Mouse (Mus musculus): Measurements from ENCODE around the gene Ppfibp2.

Gene Ppfibp2

GRCm38 (mm10) chr7:107700646-107701045, 105.6 kb downstream of the Ppfibp2 start:
- in situ Hi-C loops (cut with MboI, MseI), result no loop called here

DNA sequence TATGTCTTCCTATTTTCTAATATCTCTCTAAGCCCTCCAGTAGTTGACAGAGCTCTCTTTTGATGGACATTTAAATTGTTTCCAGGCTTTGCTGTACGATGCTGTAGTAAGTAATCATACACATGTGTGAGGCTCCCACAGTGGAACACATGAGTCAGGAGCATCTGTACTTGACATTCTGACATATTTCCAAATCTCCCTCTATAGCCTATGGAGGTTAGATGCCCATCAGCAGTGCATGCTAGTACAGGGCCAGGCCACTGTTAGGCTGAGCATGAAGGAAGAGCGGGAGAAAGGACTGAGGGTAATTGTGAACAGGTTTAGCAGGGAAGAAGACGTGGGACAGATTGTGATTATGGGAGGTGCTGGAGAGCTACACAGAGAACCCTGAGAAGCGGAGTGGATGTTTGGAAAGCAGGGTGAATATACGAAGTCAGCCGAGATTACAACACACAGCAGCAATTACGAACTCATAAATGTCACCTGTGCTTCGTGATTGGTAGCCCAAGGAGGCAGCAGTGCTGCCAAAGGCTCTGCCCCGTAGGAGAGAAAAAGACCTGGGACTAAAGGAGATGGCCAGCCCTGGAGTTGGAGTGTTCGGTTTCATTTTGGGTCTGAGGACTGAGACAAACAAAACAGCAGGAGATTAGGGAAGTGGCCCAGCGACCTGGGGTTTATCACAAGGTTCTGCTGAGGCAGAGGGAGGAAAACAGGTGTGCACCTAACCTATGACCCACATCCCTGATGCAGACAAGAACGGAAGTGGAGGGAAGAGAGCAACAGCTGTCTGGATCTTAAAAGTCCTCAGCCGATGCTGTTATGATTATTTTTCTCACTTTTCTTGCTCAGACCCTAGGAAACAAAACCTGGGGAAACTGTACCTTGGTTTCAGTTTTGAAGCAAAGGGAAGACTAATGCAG, 107.7 kb downstream of the Ppfibp2 start:
- in situ Hi-C loops (cut with MboI, MseI), result no loop called here

DNA sequence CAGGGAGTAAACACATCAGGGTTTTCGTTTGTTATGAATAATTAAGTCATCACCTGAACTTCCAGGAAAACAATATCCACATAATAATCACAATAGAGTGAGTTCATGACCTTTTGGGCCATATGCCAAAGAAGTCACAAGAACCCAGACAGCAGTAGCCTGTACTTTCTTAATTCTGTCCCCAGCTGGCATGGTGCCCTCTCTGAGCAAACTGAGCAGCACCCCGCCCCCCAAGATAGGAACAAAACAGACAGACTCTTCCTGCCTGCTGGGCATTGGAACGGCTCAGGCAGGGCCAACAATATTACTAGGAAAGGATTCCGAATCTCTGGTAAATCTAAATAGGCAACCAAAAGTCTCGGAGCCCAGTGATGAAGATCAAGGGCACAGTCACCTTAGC, 110.9 kb downstream of the Ppfibp2 start:
- in situ Hi-C loops (cut with MboI, MseI), result no loop called here

DNA sequence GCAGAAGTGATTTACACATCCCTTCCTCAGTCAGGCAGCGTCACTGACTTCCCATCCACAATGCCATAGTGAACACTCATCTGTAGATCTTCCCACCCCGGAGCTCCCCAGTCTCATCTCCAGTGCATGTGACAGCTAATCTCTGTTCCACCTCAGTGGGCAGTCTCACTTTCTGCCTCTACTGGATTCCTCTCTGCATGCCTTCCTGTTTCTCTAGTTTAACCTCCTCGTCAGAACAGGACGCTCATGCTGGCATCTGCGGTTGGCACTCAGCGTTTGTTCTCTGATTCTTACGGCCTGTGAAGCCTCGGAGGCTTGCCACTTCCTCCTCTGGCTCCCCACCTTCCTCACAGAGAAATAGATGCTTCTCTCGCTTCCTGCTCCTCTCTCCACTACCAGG, 112.6 kb downstream of the Ppfibp2 start:
- in situ Hi-C loops (cut with MboI, MseI), result no loop called here

DNA sequence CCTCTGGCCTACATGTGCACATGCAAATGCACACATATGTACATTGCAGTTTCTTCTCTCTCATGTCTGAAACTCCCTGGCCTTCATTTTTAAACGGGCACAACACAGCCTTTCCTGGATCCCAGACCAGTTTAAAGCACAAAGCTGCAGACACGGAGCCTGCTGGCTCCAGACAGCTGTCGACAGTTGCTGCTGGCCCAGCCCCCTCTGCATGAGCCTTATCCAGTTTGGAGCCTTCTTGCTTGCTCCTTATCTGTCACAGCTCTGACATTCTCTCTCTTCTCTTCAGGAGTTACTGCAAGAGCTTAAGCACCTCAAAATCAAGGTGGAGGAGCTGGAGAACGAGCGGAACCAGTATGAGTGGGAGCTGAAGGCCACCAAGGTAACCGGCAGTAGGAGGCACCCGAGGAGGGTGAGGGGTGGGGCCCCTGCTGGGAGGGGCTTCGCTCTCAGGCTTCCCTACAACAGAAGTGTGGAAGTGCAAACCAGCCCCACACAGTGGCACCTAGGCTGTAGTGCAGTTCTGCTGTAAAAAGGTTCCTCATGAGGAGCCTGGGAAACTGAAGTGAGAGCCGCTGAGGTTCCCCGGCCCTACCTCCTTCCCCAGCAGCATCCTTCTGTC, 113.6 kb downstream of the Ppfibp2 start:
- in situ Hi-C loops (cut with MboI, MseI), result no loop called here

GRCm38 (mm10) chr7:107712743-107713142, 117.7 kb downstream of the Ppfibp2 start:
- in situ Hi-C loops (cut with MboI, MseI), result no loop called here

DNA sequence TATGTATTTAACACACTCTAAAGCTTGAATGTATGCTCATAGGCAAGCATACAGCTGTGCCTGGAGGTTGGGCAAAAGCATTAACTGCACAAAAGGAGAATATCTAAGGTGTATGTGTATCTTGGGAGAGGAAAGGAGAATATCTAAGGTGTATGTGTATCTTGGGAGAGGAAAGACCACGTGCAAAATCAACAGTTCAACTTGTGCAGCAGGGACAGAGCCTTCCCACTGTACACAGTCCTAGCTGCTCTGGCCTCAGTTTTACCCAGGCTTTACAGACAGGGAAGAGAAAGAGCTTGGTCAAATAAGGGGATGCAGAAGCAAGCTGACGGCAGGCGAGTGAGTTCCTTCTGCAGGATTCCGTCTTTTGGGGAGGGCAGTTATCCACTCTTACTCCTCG, 119.1 kb downstream of the Ppfibp2 start:
- in situ Hi-C loops (cut with MboI, MseI), result no loop called here

GRCm38 (mm10) chr7:107720771-107721170, 125.8 kb downstream of the Ppfibp2 start:
- in situ Hi-C loops (cut with MboI, MseI), result no loop called here

- in situ Hi-C loops (cut with MboI, MseI), result no loop called here
Measured at GRCm38 (mm10) chr7:107722536-107722935, 127.5 kb downstream of the Ppfibp2 start.

DNA sequence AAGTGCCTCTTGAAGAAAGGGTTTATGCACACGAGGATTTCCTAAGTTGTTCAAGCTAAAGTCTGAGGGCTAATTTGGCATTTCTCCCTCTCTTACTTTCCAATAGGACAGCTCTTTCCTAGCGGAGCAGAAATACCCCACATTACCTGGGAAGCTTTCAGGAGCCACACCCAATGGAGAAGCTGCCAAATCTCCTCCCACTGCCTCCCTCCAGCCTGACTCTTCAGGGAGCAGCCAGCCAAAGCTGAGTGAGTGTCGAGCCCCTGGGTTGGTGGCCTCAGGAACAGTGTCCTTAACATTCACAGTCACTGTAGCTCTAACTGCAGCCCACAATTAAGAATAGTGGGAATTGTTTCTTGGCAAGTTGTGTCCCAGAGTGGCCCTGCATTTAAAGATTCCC, 132.5 kb downstream of the Ppfibp2 start:
- in situ Hi-C loops (cut with MboI, MseI), result no loop called here

GRCm38 (mm10) chr7:107730587-107730986, 135.6 kb downstream of the Ppfibp2 start:
- in situ Hi-C loops (cut with MboI, MseI), result no loop called here

DNA sequence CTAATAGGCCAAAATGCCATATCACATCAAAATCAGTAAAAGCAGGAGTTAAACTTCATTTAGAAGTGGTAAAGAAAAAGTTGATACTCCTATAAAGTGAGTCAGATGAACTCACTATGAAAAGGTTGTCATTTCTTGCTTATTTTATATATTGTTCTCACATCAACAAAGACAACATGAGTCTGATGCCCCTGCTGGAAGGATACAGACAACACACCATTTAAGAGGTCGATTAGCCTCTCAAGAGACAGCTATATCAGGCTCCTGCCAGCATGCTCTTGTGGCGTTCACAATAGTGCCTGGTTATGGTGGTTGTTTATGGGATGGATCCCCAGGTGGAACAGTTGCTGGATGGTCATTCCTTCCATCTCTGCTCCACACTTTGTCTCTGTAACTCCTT, 138.2 kb downstream of the Ppfibp2 start:
- in situ Hi-C loops (cut with MboI, MseI), result no loop called here

DNA sequence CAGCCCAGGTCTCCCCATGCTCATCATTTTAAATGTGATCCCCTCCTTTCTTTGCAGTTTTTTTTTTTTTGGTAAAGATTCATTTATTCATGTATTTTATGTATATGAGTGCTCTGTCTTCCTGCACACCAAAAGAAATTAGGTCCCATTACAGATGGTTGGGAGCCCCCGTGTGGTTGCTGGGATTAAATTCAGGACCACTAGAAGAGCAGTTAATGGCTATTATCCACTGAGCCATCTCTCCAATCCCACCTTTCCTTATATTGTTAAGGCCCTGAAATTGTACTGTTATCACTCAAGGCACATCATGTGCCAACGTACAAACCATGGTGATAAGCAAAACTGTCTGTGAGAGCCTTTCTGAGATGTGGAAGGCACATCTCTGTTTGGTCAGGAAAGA, 143.7 kb downstream of the Ppfibp2 start:
- in situ Hi-C loops (cut with MboI, MseI), result no loop called here

DNA sequence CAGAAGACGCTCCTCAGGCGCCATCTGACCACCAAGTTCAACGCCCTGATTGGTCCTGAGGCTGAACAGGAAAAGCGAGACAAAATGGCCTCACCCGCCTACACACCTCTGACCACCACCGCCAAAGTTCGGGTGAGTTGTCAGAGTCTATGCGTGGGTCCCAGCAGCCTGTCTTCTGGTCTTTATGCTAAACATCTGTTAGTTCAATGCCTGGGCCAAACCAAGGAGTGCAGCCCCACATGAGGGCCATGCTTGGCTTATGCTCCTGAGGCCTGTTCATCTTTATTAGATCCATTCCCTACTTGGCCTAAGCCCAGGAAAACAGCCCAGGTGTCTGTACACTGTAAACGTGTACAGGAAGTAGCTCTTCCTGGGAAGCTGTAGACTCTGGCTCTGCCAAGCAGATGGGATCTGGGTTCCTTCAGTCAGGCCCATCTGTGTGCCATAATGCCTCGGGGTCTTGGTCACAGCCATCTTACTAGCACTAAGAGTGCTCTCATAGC, 148.0 kb downstream of the Ppfibp2 start:
- in situ Hi-C loops (cut with MboI, MseI), result no loop called here

- in situ Hi-C loops (cut with MboI, MseI), result no loop called here
Measured at GRCm38 (mm10) chr7:107744454-107744853, 149.4 kb downstream of the Ppfibp2 start.

DNA sequence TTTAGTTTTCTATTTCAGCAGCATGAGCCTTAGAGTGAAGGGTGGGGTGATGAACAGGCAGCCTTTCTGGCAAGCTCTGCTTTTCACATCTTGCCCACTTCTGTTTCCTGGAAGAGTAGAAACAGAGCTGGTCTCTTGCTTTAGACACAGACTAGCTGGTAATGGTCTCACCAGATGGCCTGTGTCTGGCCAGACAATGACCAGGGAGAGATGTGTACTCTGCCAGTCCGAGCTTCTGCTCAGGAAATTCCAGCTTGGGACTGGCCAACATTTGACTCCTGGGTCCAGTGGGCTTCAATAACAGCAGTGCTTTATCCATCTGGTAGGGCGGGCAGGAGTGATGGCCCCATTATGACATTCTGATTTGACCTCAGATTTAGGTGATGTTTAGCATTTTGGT, 150.1 kb downstream of the Ppfibp2 start:
- in situ Hi-C loops (cut with MboI, MseI), result loop anchor here (5.0 kb wide), 1 partner anchor 68 kb away; no protein-coding TSS in a partner anchor

DNA sequence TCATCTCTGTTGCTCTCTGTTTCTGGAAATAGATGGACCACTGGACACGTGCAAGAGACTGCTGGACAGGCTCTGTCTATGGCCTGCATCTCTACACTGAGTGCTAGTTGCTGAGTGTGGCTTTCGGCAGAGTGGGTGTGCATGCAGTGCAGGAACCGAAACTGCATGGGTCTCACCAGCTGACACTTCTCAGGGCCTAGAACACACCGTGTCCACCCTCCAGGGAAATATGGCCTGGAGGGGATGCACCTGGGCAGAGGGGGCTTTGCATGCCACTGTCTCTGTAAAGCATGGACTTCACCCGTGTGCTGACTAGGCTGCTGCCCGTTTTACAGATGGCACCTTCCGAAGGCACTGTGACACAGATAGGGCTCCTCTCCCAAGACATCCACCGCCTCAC, 151.0 kb downstream of the Ppfibp2 start:
- in situ Hi-C loops (cut with MboI, MseI), result loop anchor here (5.0 kb wide), 1 partner anchor 69 kb away; no protein-coding TSS in a partner anchor

GRCm38 (mm10) chr7:107747476-107747875, 152.5 kb downstream of the Ppfibp2 start:
- in situ Hi-C loops (cut with MboI, MseI), result loop anchor here (5.0 kb wide), 1 partner anchor 70 kb away; no protein-coding TSS in a partner anchor

GRCm38 (mm10) chr7:107747954-107748353, 152.9 kb downstream of the Ppfibp2 start:
- in situ Hi-C loops (cut with MboI, MseI), result loop anchor here (5.0 kb wide), 1 partner anchor 71 kb away; no protein-coding TSS in a partner anchor

- in situ Hi-C loops (cut with MboI, MseI), result loop anchor here (5.0 kb wide), 1 partner anchor 72 kb away; no protein-coding TSS in a partner anchor
Measured at GRCm38 (mm10) chr7:107749270-107749669, 154.3 kb downstream of the Ppfibp2 start.

DNA sequence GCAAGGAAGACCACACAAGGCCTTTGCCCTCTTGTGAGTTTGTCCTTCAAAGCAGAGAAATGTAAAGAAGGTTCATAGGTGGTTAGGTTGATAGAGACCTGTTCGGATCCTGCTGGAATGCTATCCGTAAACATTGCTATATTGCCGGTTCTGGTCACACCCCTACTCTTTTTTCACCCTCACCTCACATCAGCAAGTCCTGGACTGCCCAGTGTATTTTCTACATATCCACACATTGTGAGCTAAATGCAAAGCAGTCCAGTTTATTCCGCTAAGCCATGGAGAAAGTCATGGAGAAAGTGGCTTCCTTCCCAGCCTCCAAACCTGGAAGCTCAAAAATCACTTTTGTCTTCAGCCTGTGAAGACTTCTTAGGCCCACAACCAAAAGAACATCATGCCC, 154.7 kb downstream of the Ppfibp2 start:
- in situ Hi-C loops (cut with MboI, MseI), result loop anchor here (5.0 kb wide), 1 partner anchor 72 kb away; no protein-coding TSS in a partner anchor

- in situ Hi-C loops (cut with MboI, MseI), result no loop called here
Measured at GRCm38 (mm10) chr7:107752031-107752520, 157.1 kb downstream of the Ppfibp2 start.
